Mouse (Mus musculus) neural tube, embryonic 14.5 days (tissue): ENCODE results near the gene Wnt11. TPM values are rescaled to one million over a fixed set of nuclear protein-coding genes. Genes with fewer than 3 reads are reported as not detected.

ENCODE experiments used
- ATAC-seq: fragments of 200-750 bp; cut with Nextera tagmentation; 2 replicates; pipeline ENCODE4 v1.8.0; 2017; ENCODE audit warnings: low read depth, mild to moderate bottlenecking, moderate TSS enrichment, moderate library complexity
- H3K27ac ChIP-seq: fragments of 300-500 bp; sonication (generic); 2 replicates; pipeline ENCODE4 v1.5.1; 2014; ENCODE audit warnings: low read depth, mild to moderate bottlenecking, control low read depth, low read length, moderate library complexity, mixed read lengths
- H3K27me3 ChIP-seq: fragments of 300-500 bp; sonication (generic); 2 replicates; pipeline ENCODE4 v1.6.1; 2014; ENCODE audit warnings: low read length; ENCODE audit not compliant: control insufficient read depth, insufficient read depth
- H3K36me3 ChIP-seq: fragments of 300-500 bp; sonication (generic); 2 replicates; pipeline ENCODE4 v1.6.1; 2014; ENCODE audit warnings: low read length, mixed read lengths; ENCODE audit not compliant: control insufficient read depth, insufficient read depth
- H3K4me1 ChIP-seq: fragments of 300-500 bp; sonication (generic); 2 replicates; pipeline ENCODE4 v1.6.1; 2014; ENCODE audit warnings: low read length; ENCODE audit not compliant: control insufficient read depth, insufficient read depth
- H3K4me2 ChIP-seq: fragments of 300-500 bp; sonication (generic); 2 replicates; pipeline ENCODE4 v1.6.1; 2014; ENCODE audit warnings: mild to moderate bottlenecking, low read depth, low read length, control low read depth
- H3K4me3 ChIP-seq: fragments of 300-500 bp; sonication (generic); 2 replicates; pipeline ENCODE4 v1.5.1; 2014; ENCODE audit warnings: low read depth, low read length, control low read depth, mixed read lengths
- H3K9ac ChIP-seq: fragments of 300-500 bp; sonication (generic); replicated peaks from 2 replicates; pipeline ENCODE4 v1.6.1; 2014; ENCODE audit warnings: low read depth, mild to moderate bottlenecking, control low read depth, low read length, mixed read lengths
- H3K9me3 ChIP-seq: fragments of 300-500 bp; sonication (generic); 2 replicates; pipeline ENCODE4 v1.6.1; 2016; ENCODE audit warnings: low read length; ENCODE audit not compliant: control insufficient read depth
- WGBS: fragments of 180-500 bp; shearing (Covaris S2); extraction: QIAGEN DNeasy Blood & Tissue Kit; methylation state at CpG from one replicate; pipeline ENCODE4 v1.1.7; 2014; 5-methylcytosine and 5-hydroxymethylcytosine counted together
- polyA plus RNA-seq: library from polyadenylated mRNA; unstranded; fragments of >200 nt; fragmentation: Nextera tagmentation; extraction: Ambion mirVana; gene quantifications from 2 replicates; pipeline ENCODE4 v1.2.1, GENCODE M21; 2014

Gene Wnt11
- polyA plus RNA-seq, 1 experiment from 2014 or later, result 1.0 TPM

DNA sequence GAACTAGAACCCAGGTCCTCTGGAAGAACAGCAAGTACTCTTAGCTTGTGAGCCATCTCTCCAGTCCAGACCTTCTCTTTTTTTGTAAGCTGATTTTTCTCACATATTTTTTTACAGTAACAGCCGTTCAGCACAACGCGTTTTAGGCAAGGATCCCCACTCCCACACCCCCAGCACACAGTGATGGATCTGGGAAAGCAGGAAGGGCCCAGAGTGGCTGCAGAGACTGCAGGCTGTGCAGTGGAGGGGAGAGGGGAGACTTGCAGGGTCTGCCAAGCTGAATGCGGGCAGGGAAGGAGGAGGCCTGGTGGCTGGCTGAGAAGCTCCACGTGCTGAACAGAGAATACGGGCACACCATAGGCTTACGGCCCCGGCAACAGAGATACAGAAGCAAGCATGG lies 62.4 kb downstream of the Wnt11 start:
- no peaks in the 10 kb centered on the region for H3K9me3 ChIP-seq
- ATAC-seq, result no peak
- H3K27me3 ChIP-seq, result no peaks in the 10 kb centered on the region
- peaks cover 6% of the 10 kb centered on the region; the same call in 1 of the 2 replicates for H3K4me1 ChIP-seq
- H3K4me2 ChIP-seq, result no peak overlapping the region
- H3K36me3 ChIP-seq, result no peaks in the 10 kb centered on the region
- H3K9ac ChIP-seq, result no peak overlapping the region
- WGBS, result 91% methylated on average over 8 of the region's 8 CpGs
- H3K4me3 ChIP-seq, result no peak overlapping the region
- H3K27ac ChIP-seq, result no peak overlapping the region

DNA sequence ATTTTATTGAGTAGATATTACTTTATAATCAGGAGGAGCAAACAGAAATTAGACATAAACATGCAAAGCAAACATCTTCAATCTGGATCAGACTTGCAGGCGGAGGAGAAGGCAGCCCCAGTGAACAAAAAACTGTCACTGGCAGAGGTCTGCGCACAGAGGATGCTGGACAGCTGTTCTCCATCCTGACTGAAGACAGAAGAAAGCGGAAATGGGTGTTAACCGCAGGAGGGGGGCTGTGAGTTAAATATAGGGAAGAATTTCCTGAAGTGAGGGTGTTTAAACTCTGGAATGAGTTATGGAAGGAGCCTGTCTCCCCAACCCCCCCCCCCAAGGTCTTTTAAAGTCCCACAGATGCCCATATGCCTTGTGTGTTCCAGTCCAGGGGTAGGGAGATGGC lies 64.9 kb downstream of the Wnt11 start:
- 79% methylated on average over 4 of the region's 4 CpGs for WGBS
- Histone ChIP-seq H3K4me1 (peaks cover 13% of the 10 kb centered on the region), H3K4me3 (no peak overlapping the region), H3K4me2 (no peak overlapping the region), H3K36me3 (no peaks in the 10 kb centered on the region), H3K27ac (no peak overlapping the region), H3K27me3 (no peaks in the 10 kb centered on the region), H3K9me3 (no peaks in the 10 kb centered on the region), H3K9ac (no peak overlapping the region)
- ATAC-seq, result no peak

DNA sequence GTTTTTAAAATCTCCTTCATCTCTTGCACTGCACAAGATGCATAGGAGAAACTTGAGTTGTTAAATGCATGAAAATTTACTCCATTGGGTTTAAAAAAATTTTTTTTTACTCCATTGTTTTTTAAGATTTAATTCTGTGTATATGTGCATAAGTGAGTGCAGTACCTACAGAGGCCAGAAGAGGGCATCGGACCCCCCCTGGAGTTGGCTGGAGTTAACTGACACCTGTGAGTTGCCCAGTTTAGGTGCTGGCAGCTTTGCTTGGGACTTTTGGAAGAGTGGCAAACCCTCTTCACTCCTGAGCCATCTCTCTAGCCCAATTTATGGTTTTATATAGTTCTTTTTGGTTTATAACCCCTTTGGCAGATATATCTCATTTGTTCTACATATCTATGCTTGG lies 66.2 kb downstream of the Wnt11 start:
- Histone ChIP-seq H3K27ac (no peak overlapping the region), H3K4me1 (peaks cover 16% of the 10 kb centered on the region), H3K4me3 (no peak overlapping the region), H3K36me3 (no peaks in the 10 kb centered on the region), H3K27me3 (no peaks in the 10 kb centered on the region), H3K9ac (no peak overlapping the region), H3K9me3 (no peaks in the 10 kb centered on the region), H3K4me2 (no peak overlapping the region)
- no peak for ATAC-seq
- WGBS, result 94% methylated on average over 1 of the region's 1 CpGs

DNA sequence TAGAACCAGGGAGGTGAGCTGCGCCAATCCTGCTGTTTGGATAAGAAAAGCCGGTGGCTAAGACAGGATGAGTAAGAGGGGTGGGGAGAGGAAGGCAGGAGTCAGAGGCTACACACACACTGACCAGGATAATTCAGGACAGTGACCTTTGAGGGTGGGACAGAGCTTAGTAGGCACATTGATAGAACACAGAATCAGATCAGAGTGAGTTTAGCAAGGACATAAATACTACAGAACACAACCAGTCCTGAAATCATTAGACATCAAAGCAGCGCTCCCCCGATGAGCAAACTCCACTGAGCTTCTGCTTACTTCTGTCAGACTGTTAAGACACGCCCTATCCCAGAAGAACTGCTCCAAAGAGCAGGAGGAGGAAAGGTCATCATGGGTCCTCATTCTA lies 69.0 kb downstream of the Wnt11 start:
- no peak overlapping the region for H3K4me3 ChIP-seq
- no peaks in the 10 kb centered on the region for H3K27me3 ChIP-seq
- H3K9me3 ChIP-seq, result no peaks in the 10 kb centered on the region
- H3K4me2 ChIP-seq, result no peak overlapping the region
- peaks cover 16% of the 10 kb centered on the region for H3K4me1 ChIP-seq
- H3K36me3 ChIP-seq, result no peaks in the 10 kb centered on the region
- no peak overlapping the region for H3K27ac ChIP-seq
- ATAC-seq, result no peak
- no peak overlapping the region for H3K9ac ChIP-seq
- 45% methylated on average over 5 of the region's 5 CpGs for WGBS

Other genes with a start within 250 kb of the Wnt11 start
- 49.8 and 50.5 TPM in 2 replicates for gene Emsy, start 178.3 kb upstream of the Wnt11 start, polyA plus RNA-seq
- gene Thap12, start 132.0 kb upstream of the Wnt11 start, polyA plus RNA-seq, result 54.5 and 63.8 TPM in 2 replicates